In the genomic region with DNA sequence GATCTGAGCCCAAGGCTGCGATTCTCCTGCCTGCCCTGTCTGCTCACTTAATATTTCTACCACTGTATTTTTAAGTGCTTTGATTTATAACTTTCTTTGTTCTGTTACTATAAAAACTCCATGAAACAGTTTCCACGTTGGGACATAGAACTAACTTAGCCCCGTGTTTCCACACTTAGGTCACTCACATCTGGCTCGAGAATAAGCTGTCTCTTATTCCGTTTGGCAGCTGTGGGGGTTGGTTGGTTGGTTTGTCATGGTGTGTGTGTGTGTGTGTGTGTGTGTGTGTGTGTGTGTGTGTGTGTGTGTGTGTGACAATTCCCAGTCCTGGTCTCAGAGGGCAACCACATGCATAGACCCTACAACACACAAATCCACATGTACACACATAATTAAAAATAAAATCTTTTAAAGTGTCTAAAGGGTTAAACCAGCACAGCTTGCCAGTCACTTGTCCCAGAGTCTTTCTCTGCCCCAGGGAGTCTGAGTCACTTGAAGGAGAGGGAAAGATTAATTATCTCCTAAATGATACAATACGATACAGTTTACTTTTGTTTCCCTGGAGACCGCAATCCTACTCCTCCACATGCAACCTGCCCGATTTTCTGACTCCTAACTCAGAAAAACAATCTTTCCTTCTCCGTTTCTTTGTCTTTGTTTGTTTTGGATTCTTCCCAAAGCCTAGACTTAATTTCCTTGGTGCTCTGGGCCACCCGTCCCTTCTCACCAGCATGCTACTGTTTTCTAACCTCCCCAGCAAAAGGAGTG, we compare ENCODE assay signal across 13 mouse cellular contexts. TPM values are rescaled to one million over a fixed set of nuclear protein-coding genes. Genes with fewer than 3 reads are reported as not detected.
DNase-seq lines count a peak whose midpoint lies in the region; ATAC-seq and TF ChIP-seq lines count a peak whose summit lies in the region.
"Had no signal": no experiment of that assay in that cellular context is flagged by ENCODE, and none has a peak within 500 bp of the region (broad histone marks: within the 10 kb centered on the region; RNA-seq: fewer than 3 reads in every experiment).

No protein-coding gene starts in this region.

- TF ChIP-seq POLR2A in limb, embryonic 14.5 days (IDR thresholded peaks at IDR 0.05; ENCODE audit: borderline replicate concordance, extremely low read depth, insufficient read depth, insufficient read length) = no peak

- no peak for DNase-seq in heart, adult 11 months
- DNase-seq in 3134 (ENCODE audit: extremely low read depth, insufficient read length, low spot score) = peak; percentile 43
- DNase-seq in embryo, embryonic 10.5 days (ENCODE audit: low spot score) = peak; percentile 54
- peak; percentile 40 for DNase-seq in limb, embryonic 14.5 days (ENCODE audit: low spot score)
- no peak for DNase-seq in ovary, postnatal 10 days (ENCODE audit: low spot score)
- DNase-seq: adrenal gland, postnatal 25 days; cerebellum, postnatal 36 days; kidney, adult 9 months had no signal

- H3K9me3 ChIP-seq in heart, embryonic 14.5 days (ENCODE audit: control insufficient read depth, low read length) = no peaks in the 10 kb centered on the region
- H3K9me3 ChIP-seq in limb, embryonic 14.5 days (ENCODE audit: control insufficient read depth, low read length) = no peaks in the 10 kb centered on the region

- WGBS in heart, embryonic 14.5 days = 36% methylated on average over 10 of the region's 10 CpGs
- WGBS in limb, embryonic 14.5 days = 14% methylated on average over 10 of the region's 10 CpGs

- ATAC-seq in heart, embryonic 14.5 days (ENCODE audit: insufficient number of reproducible peaks, insufficient read depth, low FRiP score, low read depth) = no peak
- ATAC-seq in limb, embryonic 14.5 days (ENCODE audit: low FRiP score, low read depth) = peak; percentile 69
- ATAC-seq in megakaryocyte-erythroid progenitor cell, adult 5-6 weeks (replicated peaks; ENCODE audit: low FRiP score, low TSS enrichment, poor library complexity, severe bottlenecking) = no peak
- no peak for ATAC-seq in inflammation-experienced regulatory T-cells, adult 6 months

- no peak overlapping the region for H3K4me3 ChIP-seq in heart, embryonic 14.5 days (ENCODE audit: control insufficient read depth in 1 of 2, insufficient read depth in 1 of 2, low read depth in 1 of 2, low read length in 2 of 2)
- no peak overlapping the region for H3K4me3 ChIP-seq in limb, embryonic 14.5 days (replicated peaks; ENCODE audit: low read length)

- no peaks in the 10 kb centered on the region for H3K27me3 ChIP-seq in heart, embryonic 14.5 days (ENCODE audit: control insufficient read depth, insufficient read depth, low read length)
- no peaks in the 10 kb centered on the region for H3K27me3 ChIP-seq in limb, embryonic 14.5 days (ENCODE audit: control insufficient read depth, insufficient read depth, low read length)

- peaks cover 65% of the 10 kb centered on the region for H3K36me3 ChIP-seq in heart, embryonic 14.5 days (ENCODE audit: control insufficient read depth, insufficient read depth, low read length)
- peaks cover 47% of the 10 kb centered on the region for H3K36me3 ChIP-seq in limb, embryonic 14.5 days (ENCODE audit: control insufficient read depth, insufficient read depth, low read length)

- peak overlapping the region; percentile 12 to 45 for H3K27ac ChIP-seq in heart, embryonic 14.5 days (replicated peaks in 1 of 2; ENCODE audit: control insufficient read depth in 1 of 2, insufficient read depth in 1 of 2, low read depth in 2 of 2, low read length in 2 of 2)
- H3K27ac ChIP-seq in limb, embryonic 14.5 days (replicated peaks; ENCODE audit: low read depth, low read length) = peak overlapping the region; percentile 22; the same call in 1 of the 2 replicates
- H3K27ac ChIP-seq: liver, embryonic 14.5 days had no signal

- H3K4me2 ChIP-seq in heart, embryonic 14.5 days (ENCODE audit: low read length) = no peak overlapping the region
- peak overlapping the region; percentile 28 for H3K4me2 ChIP-seq in limb, embryonic 14.5 days (replicated peaks; ENCODE audit: low read depth, low read length, severe bottlenecking)

- peaks cover 4 to 14% of the 10 kb centered on the region in 2 experiments; a peak in 3 of 4 replicates for H3K4me1 ChIP-seq in heart, embryonic 14.5 days (ENCODE audit: control insufficient read depth in 2 of 2, insufficient read depth in 2 of 2, low read length in 2 of 2)
- peaks cover 15% of the 10 kb centered on the region for H3K4me1 ChIP-seq in limb, embryonic 14.5 days (ENCODE audit: control insufficient read depth, insufficient read depth, low read length)

- 0 out of 2 replicates have a peak overlapping the region, but pooled peaks have one; percentile 21 for H3K9ac ChIP-seq in heart, embryonic 14.5 days (ENCODE audit: low read length)
- no peak overlapping the region for H3K9ac ChIP-seq in limb, embryonic 14.5 days (ENCODE audit: low read depth, low read length, severe bottlenecking)
- H3K9ac ChIP-seq: liver, embryonic 14.5 days had no signal

RNA-seq across cellular contexts. Expression of gene Trpm4, which starts 20.7 kb away (rescaled TPM):
- 11.1 and 12.4 TPM in 2 replicates for polyA plus RNA-seq in heart, embryonic 14.5 days (2014; fragmentation: Nextera tagmentation; extraction: Ambion mirVana)
- polyA plus RNA-seq in limb, embryonic 14.5 days (2012; rRNA removed) = 42.6 and 46.1 TPM in 2 replicates
- polyA plus RNA-seq in limb, embryonic 14.5 days (2014; fragmentation: Nextera tagmentation; extraction: Ambion mirVana) = 15.8 TPM in 2 replicates
- total RNA-seq in megakaryocyte-erythroid progenitor cell, adult 5-6 weeks (2014; fragmentation: Nextera tagmentation) = 0.22 and 0.54 TPM in 2 replicates
- total RNA-seq in megakaryocyte-erythroid progenitor cell, adult 5-6 weeks (2017) = 0.11 TPM in 1 of 2 replicates, not detected in the other
- 10 to 100 TPM; 17.2 to 21.7 (median 19.3) TPM for polyA plus RNA-seq in inflammation-experienced regulatory T-cells, adult 6 months (2017; shearing (Covaris generic))

RNA-seq across cellular contexts. Expression of gene Hrc, which starts 22.2 kb away (rescaled TPM):
- 24.1 and 28.3 TPM in 2 replicates for polyA plus RNA-seq in heart, embryonic 14.5 days (2014; fragmentation: Nextera tagmentation; extraction: Ambion mirVana)
- 9.5 and 17.9 TPM in 2 replicates for polyA plus RNA-seq in limb, embryonic 14.5 days (2012; rRNA removed)
- 4.1 and 5.9 TPM in 2 replicates for polyA plus RNA-seq in limb, embryonic 14.5 days (2014; fragmentation: Nextera tagmentation; extraction: Ambion mirVana)
- total RNA-seq in megakaryocyte-erythroid progenitor cell, adult 5-6 weeks (2014; fragmentation: Nextera tagmentation) = not detected in 2 replicates
- total RNA-seq in megakaryocyte-erythroid progenitor cell, adult 5-6 weeks (2017) = not detected in 2 replicates
- polyA plus RNA-seq in inflammation-experienced regulatory T-cells, adult 6 months (2017; shearing (Covaris generic)) = not detected

RNA-seq across cellular contexts. Expression of gene Slc6a21, which starts 35.6 kb away (rescaled TPM):
- not detected in 2 replicates for polyA plus RNA-seq in heart, embryonic 14.5 days (2014; fragmentation: Nextera tagmentation; extraction: Ambion mirVana)
- polyA plus RNA-seq in limb, embryonic 14.5 days (2012; rRNA removed) = not detected in 2 replicates
- polyA plus RNA-seq in limb, embryonic 14.5 days (2014; fragmentation: Nextera tagmentation; extraction: Ambion mirVana) = not detected in 2 replicates
- not detected in 2 replicates for total RNA-seq in megakaryocyte-erythroid progenitor cell, adult 5-6 weeks (2014; fragmentation: Nextera tagmentation)
- total RNA-seq in megakaryocyte-erythroid progenitor cell, adult 5-6 weeks (2017) = not detected in 2 replicates
- polyA plus RNA-seq in inflammation-experienced regulatory T-cells, adult 6 months (2017; shearing (Covaris generic)) = under 1 TPM in 1 of 3 experiments, not detected in 2; 0.50 TPM
- total RNA-seq: adrenal gland, postnatal 25 days; gastrocnemius, adult 18-20 months had no signal
- polyA plus RNA-seq: liver, embryonic 14.5 days had no signal

RNA-seq across cellular contexts. Expression of gene Ppfia3, which starts 53.9 kb away (rescaled TPM):
- 2.7 and 2.8 TPM in 2 replicates for polyA plus RNA-seq in heart, embryonic 14.5 days (2014; fragmentation: Nextera tagmentation; extraction: Ambion mirVana)
- polyA plus RNA-seq in limb, embryonic 14.5 days (2012; rRNA removed) = 12.3 and 13.8 TPM in 2 replicates
- polyA plus RNA-seq in limb, embryonic 14.5 days (2014; fragmentation: Nextera tagmentation; extraction: Ambion mirVana) = 8.4 and 9.0 TPM in 2 replicates
- total RNA-seq in megakaryocyte-erythroid progenitor cell, adult 5-6 weeks (2014; fragmentation: Nextera tagmentation) = 0.42 TPM in 1 of 2 replicates, not detected in the other
- 0.80 TPM in 1 of 2 replicates, not detected in the other for total RNA-seq in megakaryocyte-erythroid progenitor cell, adult 5-6 weeks (2017)
- polyA plus RNA-seq in inflammation-experienced regulatory T-cells, adult 6 months (2017; shearing (Covaris generic)) = under 1 TPM in 2 of 3 experiments, not detected in 1; 0.19 to 0.60 TPM

RNA-seq across cellular contexts. Expression of gene Lin7b, which starts 57.5 kb away (rescaled TPM):
- 1.0 and 1.1 TPM in 2 replicates for polyA plus RNA-seq in heart, embryonic 14.5 days (2014; fragmentation: Nextera tagmentation; extraction: Ambion mirVana)
- 4.1 and 4.7 TPM in 2 replicates for polyA plus RNA-seq in limb, embryonic 14.5 days (2012; rRNA removed)
- polyA plus RNA-seq in limb, embryonic 14.5 days (2014; fragmentation: Nextera tagmentation; extraction: Ambion mirVana) = 1.7 and 2.2 TPM in 2 replicates
- total RNA-seq in megakaryocyte-erythroid progenitor cell, adult 5-6 weeks (2014; fragmentation: Nextera tagmentation) = 2.4 and 2.6 TPM in 2 replicates
- not detected in 2 replicates for total RNA-seq in megakaryocyte-erythroid progenitor cell, adult 5-6 weeks (2017)
- polyA plus RNA-seq in inflammation-experienced regulatory T-cells, adult 6 months (2017; shearing (Covaris generic)) = not detected
- total RNA-seq: gastrocnemius, adult 18-20 months had no signal

Comparison
In these comparisons a context has a peak if more than half of its experiments do, and no peak if none do; other contexts are left out.
1. DNase-seq: peak in 3134 (single experiment), embryo, embryonic 10.5 days (single experiment) and limb, embryonic 14.5 days (single experiment); none in heart, adult 11 months (single experiment) and ovary, postnatal 10 days (single experiment).
2. RNA of gene Hrc, which starts 22.2 kb away (polyA plus RNA-seq): 24.1 to 28.3 TPM in heart, embryonic 14.5 days and 4.1 to 17.9 TPM in limb, embryonic 14.5 days; not detected in inflammation-experienced regulatory T-cells, adult 6 months; every median in the first group is over 4 times any median in the second.